Mouse (Mus musculus) embryonic facial prominence, embryonic 12.5 days (tissue): ENCODE results near the gene Neu2. TPM values are rescaled to one million over a fixed set of nuclear protein-coding genes. Genes with fewer than 3 reads are reported as not detected.

ENCODE experiments used
- ATAC-seq: fragments of 200-750 bp; cut with Nextera tagmentation; 2 replicates; pipeline ENCODE4 v1.8.0; 2017; ENCODE audit not compliant: insufficient number of reproducible peaks, insufficient read depth, low FRiP score, low TSS enrichment
- H3K27ac ChIP-seq: fragments of 300-500 bp; sonication (generic); 2 replicates; pipeline ENCODE4 v1.5.1; 2016; ENCODE audit warnings: mild to moderate bottlenecking
- H3K27me3 ChIP-seq: fragments of 300-500 bp; sonication (generic); 2 replicates; pipeline ENCODE4 v1.6.1; 2016; ENCODE audit warnings: mild to moderate bottlenecking, moderate library complexity
- H3K36me3 ChIP-seq: fragments of 300-500 bp; sonication (generic); 2 replicates; pipeline ENCODE4 v1.6.1; 2016; ENCODE audit warnings: mild to moderate bottlenecking
- H3K4me1 ChIP-seq: fragments of 300-500 bp; sonication (generic); 2 replicates; pipeline ENCODE4 v1.6.1; 2016
- H3K4me2 ChIP-seq: fragments of 300-500 bp; sonication (generic); replicated peaks from 2 replicates; pipeline ENCODE4 v1.6.1; 2016; ENCODE audit warnings: mild to moderate bottlenecking, moderate library complexity
- H3K4me3 ChIP-seq: fragments of 300-500 bp; sonication (generic); 2 replicates; pipeline ENCODE4 v1.5.1; 2016; ENCODE audit warnings: mild to moderate bottlenecking
- H3K9ac ChIP-seq: fragments of 300-500 bp; sonication (generic); 2 replicates; pipeline ENCODE4 v1.6.1; 2016; ENCODE audit warnings: mild to moderate bottlenecking, moderate library complexity
- H3K9me3 ChIP-seq: fragments of 300-500 bp; sonication (generic); 2 replicates; pipeline ENCODE4 v1.6.1; 2016; ENCODE audit warnings: mild to moderate bottlenecking, moderate library complexity
- WGBS: fragments of 180-500 bp; shearing (Covaris S2); methylation state at CpG from one replicate; pipeline ENCODE4 v1.1.7; 2016; 5-methylcytosine and 5-hydroxymethylcytosine counted together
- polyA plus RNA-seq: library from polyadenylated mRNA; unstranded; fragments of >200 nt; fragmentation: Nextera tagmentation; extraction: Ambion mirVana; gene quantifications from 2 replicates; pipeline ENCODE4 v1.2.1, GENCODE M21; 2016

The Neu2 gene
- polyA plus RNA-seq, 1 experiment from 2014 or later = not detected

GRCm38 (mm10) chr1:87621146-87621857 is 111.6 kb downstream of the Neu2 start:
- 82% methylated on average over 9 of the region's 9 CpGs for WGBS
- H3K4me2 ChIP-seq = peak overlapping the region; percentile 11; the same call in 1 of the 2 replicates

GRCm38 (mm10) chr1:87621858-87622279 is 112.2 kb downstream of the Neu2 start:
- Histone ChIP-seq H3K27ac (no peak overlapping the region), H3K4me3 (no peak overlapping the region), H3K9ac (no peak overlapping the region), H3K9me3 (no peaks in the 10 kb centered on the region), H3K4me1 (no peaks in the 10 kb centered on the region), H3K27me3 (no peaks in the 10 kb centered on the region), H3K4me2 (peak overlapping the region; percentile 11; the same call in 1 of the 2 replicates), H3K36me3 (no peaks in the 10 kb centered on the region)
- WGBS = 72% methylated on average over 3 of the region's 3 CpGs
- ATAC-seq = no peak

More at GRCm38 (mm10) chr1:87621146-87621857, 111.6 kb downstream of the Neu2 start:
- peak overlapping the region; percentile 10; the same call in 1 of the 2 replicates for H3K4me3 ChIP-seq
- H3K27ac ChIP-seq = no peak overlapping the region
- H3K4me1 ChIP-seq = no peaks in the 10 kb centered on the region
- no peaks in the 10 kb centered on the region for H3K27me3 ChIP-seq
- no peak overlapping the region for H3K9ac ChIP-seq
- H3K36me3 ChIP-seq = no peaks in the 10 kb centered on the region
- no peaks in the 10 kb centered on the region for H3K9me3 ChIP-seq
- ATAC-seq = no peak

- no peak for ATAC-seq
- 96% methylated on average over 1 of the region's 1 CpGs for WGBS
- Histone ChIP-seq H3K4me2 (no peak overlapping the region), H3K4me1 (no peaks in the 10 kb centered on the region), H3K27ac (no peak overlapping the region), H3K9me3 (no peaks in the 10 kb centered on the region), H3K27me3 (no peaks in the 10 kb centered on the region), H3K9ac (no peak overlapping the region), H3K36me3 (no peaks in the 10 kb centered on the region), H3K4me3 (no peak overlapping the region)
Observed at GRCm38 (mm10) chr1:87623977-87624666, 114.4 kb downstream of the Neu2 start.

- H3K36me3 ChIP-seq = no peaks in the 10 kb centered on the region
- no peak overlapping the region for H3K4me2 ChIP-seq
- no peaks in the 10 kb centered on the region for H3K9me3 ChIP-seq
- WGBS = 79% methylated on average over 2 of the region's 2 CpGs
- no peaks in the 10 kb centered on the region for H3K4me1 ChIP-seq
- no peaks in the 10 kb centered on the region for H3K27me3 ChIP-seq
- no peak overlapping the region for H3K27ac ChIP-seq
- no peak for ATAC-seq
- H3K9ac ChIP-seq = no peak overlapping the region
- H3K4me3 ChIP-seq = no peak overlapping the region
Observed at GRCm38 (mm10) chr1:87624826-87625225, 115.1 kb downstream of the Neu2 start.

GRCm38 (mm10) chr1:87625254-87626025 is 115.8 kb downstream of the Neu2 start:
- Histone ChIP-seq H3K4me2 (no peak overlapping the region), H3K27ac (no peak overlapping the region), H3K9ac (no peak overlapping the region)

GRCm38 (mm10) chr1:87626344-87626743 is 116.7 kb downstream of the Neu2 start:
- Histone ChIP-seq H3K9me3 (no peaks in the 10 kb centered on the region), H3K4me1 (no peaks in the 10 kb centered on the region), H3K36me3 (no peaks in the 10 kb centered on the region), H3K27ac (no peak overlapping the region), H3K9ac (no peak overlapping the region), H3K4me2 (no peak overlapping the region), H3K27me3 (no peaks in the 10 kb centered on the region), H3K4me3 (no peak overlapping the region)
- WGBS = 41% methylated on average over 2 of the region's 2 CpGs
- ATAC-seq = no peak

More at GRCm38 (mm10) chr1:87625254-87626025, 115.8 kb downstream of the Neu2 start:
- H3K4me1 ChIP-seq = no peaks in the 10 kb centered on the region
- H3K36me3 ChIP-seq = no peaks in the 10 kb centered on the region
- no peak for ATAC-seq
- no peaks in the 10 kb centered on the region for H3K9me3 ChIP-seq
- 90% methylated on average over 6 of the region's 6 CpGs for WGBS
- H3K4me3 ChIP-seq = no peak overlapping the region
- no peaks in the 10 kb centered on the region for H3K27me3 ChIP-seq

- Histone ChIP-seq H3K4me2 (no peak overlapping the region), H3K9me3 (no peaks in the 10 kb centered on the region), H3K4me1 (no peaks in the 10 kb centered on the region), H3K4me3 (no peak overlapping the region), H3K36me3 (no peaks in the 10 kb centered on the region), H3K9ac (no peak overlapping the region), H3K27ac (no peak overlapping the region), H3K27me3 (no peaks in the 10 kb centered on the region)
- no peak for ATAC-seq
- 66% methylated on average over 2 of the region's 2 CpGs for WGBS
Observed at GRCm38 (mm10) chr1:87628085-87628484, 118.4 kb downstream of the Neu2 start.

- no peaks in the 10 kb centered on the region for H3K9me3 ChIP-seq
- 0 out of 2 replicates have a peak overlapping the region, but pooled peaks have one; percentile 23 for H3K27ac ChIP-seq
- no peak overlapping the region for H3K9ac ChIP-seq
- WGBS = 75% methylated on average over 10 of the region's 10 CpGs
- H3K4me1 ChIP-seq = no peaks in the 10 kb centered on the region
- H3K4me2 ChIP-seq = no peak overlapping the region
- H3K36me3 ChIP-seq = no peaks in the 10 kb centered on the region
- ATAC-seq = no peak
- H3K4me3 ChIP-seq = no peak overlapping the region
- H3K27me3 ChIP-seq = no peaks in the 10 kb centered on the region
Observed at GRCm38 (mm10) chr1:87631584-87631983, 121.9 kb downstream of the Neu2 start.

GRCm38 (mm10) chr1:87632163-87632562 is 122.5 kb downstream of the Neu2 start:
- H3K9ac ChIP-seq = no peak overlapping the region
- no peak overlapping the region for H3K4me2 ChIP-seq
- ATAC-seq = no peak
- H3K36me3 ChIP-seq = no peaks in the 10 kb centered on the region
- WGBS = 73% methylated on average over 6 of the region's 6 CpGs
- H3K4me1 ChIP-seq = no peaks in the 10 kb centered on the region
- no peaks in the 10 kb centered on the region for H3K9me3 ChIP-seq
- no peak overlapping the region for H3K27ac ChIP-seq
- no peaks in the 10 kb centered on the region for H3K27me3 ChIP-seq
- H3K4me3 ChIP-seq = no peak overlapping the region

GRCm38 (mm10) chr1:87636716-87637117 is 127.0 kb downstream of the Neu2 start:
- H3K4me1 ChIP-seq = peaks cover 8% of the 10 kb centered on the region; the same call in 1 of the 2 replicates
- H3K9me3 ChIP-seq = no peaks in the 10 kb centered on the region
- no peaks in the 10 kb centered on the region for H3K27me3 ChIP-seq
- WGBS = 86% methylated on average over 12 of the region's 12 CpGs
- H3K4me2 ChIP-seq = no peak overlapping the region
- no peak overlapping the region for H3K4me3 ChIP-seq
- ATAC-seq = no peak
- no peak overlapping the region for H3K27ac ChIP-seq
- no peaks in the 10 kb centered on the region for H3K36me3 ChIP-seq
- no peak overlapping the region for H3K9ac ChIP-seq

GRCm38 (mm10) chr1:87637121-87637877 is 127.6 kb downstream of the Neu2 start:
- ATAC-seq = peak; percentile 56; the same call in 1 of the 2 replicates
- Histone ChIP-seq H3K4me3 (no peak overlapping the region), H3K27me3 (no peaks in the 10 kb centered on the region), H3K36me3 (no peaks in the 10 kb centered on the region), H3K4me1 (peaks cover 8% of the 10 kb centered on the region; the same call in 1 of the 2 replicates), H3K4me2 (no peak overlapping the region), H3K9ac (no peak overlapping the region), H3K27ac (0 out of 2 replicates have a peak overlapping the region, but pooled peaks have one; percentile 1), H3K9me3 (no peaks in the 10 kb centered on the region)
- WGBS = 84% methylated on average over 4 of the region's 4 CpGs
